Comparison of ENCODE assay signal across 12 mouse cellular contexts in genomic region chr5:102206456-102206855, GRCm38 (mm10).
DNase-seq lines count a peak whose midpoint lies in the region; ATAC-seq and TF ChIP-seq lines count a peak whose summit lies in the region.
"Had no signal": no experiment of that assay in that cellular context is flagged by ENCODE, and none has a peak within 500 bp of the region (broad histone marks: within the 10 kb centered on the region; RNA-seq: fewer than 3 reads in every experiment).

No protein-coding gene starts in this region.

- peak overlapping the region; percentile 44; the same call in 1 of the 2 replicates for H3K4me2 ChIP-seq in heart, postnatal 0 days (ENCODE audit: low read depth, low read length)
- H3K4me2 ChIP-seq in kidney, embryonic 14.5 days (replicated peaks; ENCODE audit: low read depth, low read length), result peak overlapping the region; percentile 40; the same call in 1 of the 2 replicates
- H3K4me2 ChIP-seq in embryonic facial prominence, embryonic 14.5 days (ENCODE audit: low read depth, low read length), result peak overlapping the region; percentile 44; the same call in 1 of the 2 replicates
- 0 out of 2 replicates have a peak overlapping the region, but pooled peaks have one; percentile 42 for H3K4me2 ChIP-seq in embryonic facial prominence, embryonic 15.5 days (replicated peaks)
- H3K4me2 ChIP-seq: liver, embryonic 15.5 days had no signal

- DNase-seq in heart, postnatal 0 days (ENCODE audit: low spot score), result no peak
- DNase-seq in heart, adult 9 months (ENCODE audit: low spot score in 2 of 2), result no peak
- no peak for DNase-seq in kidney, postnatal 14 days
- no peak for DNase-seq in embryonic facial prominence, embryonic 14.5 days (ENCODE audit: low spot score)

- H3K27me3 ChIP-seq in heart, postnatal 0 days (ENCODE audit: control insufficient read depth, insufficient read depth, low read length), result no peaks in the 10 kb centered on the region
- no peaks in the 10 kb centered on the region for H3K27me3 ChIP-seq in kidney, embryonic 14.5 days (ENCODE audit: control insufficient read depth, insufficient read depth, low read length)
- no peaks in the 10 kb centered on the region for H3K27me3 ChIP-seq in embryonic facial prominence, embryonic 14.5 days (replicated peaks; ENCODE audit: control insufficient read depth, insufficient read depth, low read length)
- H3K27me3 ChIP-seq in embryonic facial prominence, embryonic 15.5 days, result no peaks in the 10 kb centered on the region
- H3K27me3 ChIP-seq: forebrain, embryonic 15.5 days; heart, embryonic 15.5 days; liver, embryonic 15.5 days; stomach, embryonic 15.5 days had no signal

- no peaks in the 10 kb centered on the region for H3K9me3 ChIP-seq in heart, postnatal 0 days (replicated peaks; ENCODE audit: control insufficient read depth, low read length)
- no peaks in the 10 kb centered on the region for H3K9me3 ChIP-seq in kidney, embryonic 14.5 days (ENCODE audit: control insufficient read depth, low read length)
- H3K9me3 ChIP-seq in embryonic facial prominence, embryonic 14.5 days (ENCODE audit: control insufficient read depth, low read length), result peaks cover 3% of the 10 kb centered on the region; the same call in 1 of the 2 replicates
- no peaks in the 10 kb centered on the region for H3K9me3 ChIP-seq in embryonic facial prominence, embryonic 15.5 days (replicated peaks)
- H3K9me3 ChIP-seq: forebrain, embryonic 10.5 days; forebrain, embryonic 15.5 days; heart, embryonic 15.5 days; liver, embryonic 15.5 days; stomach, embryonic 15.5 days had no signal

- H3K36me3 ChIP-seq in heart, postnatal 0 days (replicated peaks; ENCODE audit: control insufficient read depth, insufficient read depth, low read length), result no peaks in the 10 kb centered on the region
- H3K36me3 ChIP-seq in kidney, embryonic 14.5 days (ENCODE audit: control insufficient read depth, insufficient read depth, low read length), result no peaks in the 10 kb centered on the region
- no peaks in the 10 kb centered on the region for H3K36me3 ChIP-seq in embryonic facial prominence, embryonic 14.5 days (ENCODE audit: control insufficient read depth, insufficient read depth, low read length)
- H3K36me3 ChIP-seq in embryonic facial prominence, embryonic 15.5 days, result no peaks in the 10 kb centered on the region
- H3K36me3 ChIP-seq: forebrain, embryonic 10.5 days; forebrain, embryonic 15.5 days; heart, embryonic 15.5 days; liver, embryonic 15.5 days; stomach, embryonic 15.5 days had no signal

- no peak for TF ChIP-seq EP300 in heart, postnatal 0 days (IDR thresholded peaks at IDR 0.05; ENCODE audit: low read depth)

- no peak for TF ChIP-seq CTCF in heart, postnatal 0 days (IDR thresholded peaks at IDR 0.05; ENCODE audit: low read depth)

- no peak overlapping the region for H3K27ac ChIP-seq in heart, postnatal 0 days (ENCODE audit: low read depth)
- H3K27ac ChIP-seq in kidney, embryonic 14.5 days (ENCODE audit: low read depth, low read length), result no peak overlapping the region
- H3K27ac ChIP-seq in embryonic facial prominence, embryonic 14.5 days (replicated peaks; ENCODE audit: low read depth, low read length), result no peak overlapping the region
- no peak overlapping the region for H3K27ac ChIP-seq in embryonic facial prominence, embryonic 15.5 days (replicated peaks)
- H3K27ac ChIP-seq: forebrain, embryonic 10.5 days; forebrain, embryonic 15.5 days; heart, embryonic 15.5 days; liver, embryonic 15.5 days; stomach, embryonic 15.5 days had no signal

- no peak overlapping the region for H3K4me3 ChIP-seq in heart, postnatal 0 days (ENCODE audit: low read depth, low read length)
- no peak overlapping the region for H3K4me3 ChIP-seq in kidney, embryonic 14.5 days (ENCODE audit: low read length)
- no peak overlapping the region for H3K4me3 ChIP-seq in embryonic facial prominence, embryonic 14.5 days (ENCODE audit: low read depth, low read length)
- no peak overlapping the region for H3K4me3 ChIP-seq in embryonic facial prominence, embryonic 15.5 days (replicated peaks)
- H3K4me3 ChIP-seq: forebrain, embryonic 15.5 days; liver, embryonic 15.5 days had no signal

- ATAC-seq in heart, postnatal 0 days (ENCODE audit: insufficient read depth, low read depth), result no peak
- no peak for ATAC-seq in kidney, embryonic 14.5 days (ENCODE audit: low FRiP score, low TSS enrichment)
- ATAC-seq in embryonic facial prominence, embryonic 14.5 days (ENCODE audit: low read depth), result no peak
- ATAC-seq in embryonic facial prominence, embryonic 15.5 days (ENCODE audit: insufficient number of reproducible peaks, low FRiP score, low TSS enrichment, low read depth), result no peak

- no peak overlapping the region for H3K9ac ChIP-seq in heart, postnatal 0 days (replicated peaks; ENCODE audit: low read depth, low read length)
- H3K9ac ChIP-seq in kidney, embryonic 14.5 days (ENCODE audit: low read depth, low read length), result no peak overlapping the region
- no peak overlapping the region for H3K9ac ChIP-seq in embryonic facial prominence, embryonic 14.5 days (ENCODE audit: low read depth, low read length)
- H3K9ac ChIP-seq in embryonic facial prominence, embryonic 15.5 days, result no peak overlapping the region
- H3K9ac ChIP-seq: forebrain, embryonic 15.5 days; heart, embryonic 15.5 days; liver, embryonic 15.5 days; lung, embryonic 14.5 days; stomach, embryonic 15.5 days had no signal

- H3K4me1 ChIP-seq in heart, postnatal 0 days (ENCODE audit: control insufficient read depth, insufficient read depth), result no peaks in the 10 kb centered on the region
- H3K4me1 ChIP-seq in kidney, embryonic 14.5 days (ENCODE audit: control insufficient read depth, insufficient read depth, low read length), result no peaks in the 10 kb centered on the region
- no peaks in the 10 kb centered on the region for H3K4me1 ChIP-seq in embryonic facial prominence, embryonic 14.5 days (ENCODE audit: control insufficient read depth, insufficient read depth, low read length)
- 0 out of 2 replicates have a peak, but pooled peaks cover under 1% of the 10 kb centered on the region for H3K4me1 ChIP-seq in embryonic facial prominence, embryonic 15.5 days
- H3K4me1 ChIP-seq: forebrain, embryonic 10.5 days; forebrain, embryonic 15.5 days; heart, embryonic 15.5 days; liver, embryonic 15.5 days; stomach, embryonic 15.5 days had no signal

- WGBS in heart, postnatal 0 days, result 40% methylated on average over 4 of the region's 4 CpGs
- 49% methylated on average over 4 of the region's 4 CpGs for WGBS in kidney, embryonic 14.5 days
- 48% methylated on average over 4 of the region's 4 CpGs for WGBS in embryonic facial prominence, embryonic 14.5 days
- 44% methylated on average over 4 of the region's 4 CpGs for WGBS in embryonic facial prominence, embryonic 15.5 days
